Mouse (Mus musculus): ENCODE data around the gene Grm3. TPM values are rescaled to one million over a fixed set of nuclear protein-coding genes. Genes with fewer than 3 reads are reported as not detected.

Gene Grm3
- total RNA-seq, 1 experiment from 2014 or later = not detected

- ATAC-seq (replicated peaks; ENCODE audit: low read depth, poor library complexity, severe bottlenecking) = no peak
Observed at GRCm38 (mm10) chr5:9627220-9627619, 97.8 kb downstream of the Grm3 start.

- ATAC-seq (replicated peaks; ENCODE audit: low read depth, poor library complexity, severe bottlenecking) = no peak
Observed at GRCm38 (mm10) chr5:9624396-9624795, 100.6 kb downstream of the Grm3 start.

GRCm38 (mm10) chr5:9623095-9623459 is 101.9 kb downstream of the Grm3 start:
- ATAC-seq (replicated peaks; ENCODE audit: low read depth, poor library complexity, severe bottlenecking) = no peak

- ATAC-seq (replicated peaks; ENCODE audit: low read depth, poor library complexity, severe bottlenecking) = no peak
Observed at GRCm38 (mm10) chr5:9622264-9623094, 102.5 kb downstream of the Grm3 start.

- ATAC-seq (replicated peaks; ENCODE audit: low read depth, poor library complexity, severe bottlenecking) = no peak
Observed at GRCm38 (mm10) chr5:9621417-9622067, 103.4 kb downstream of the Grm3 start.

- ATAC-seq (replicated peaks; ENCODE audit: low read depth, poor library complexity, severe bottlenecking) = no peak
Observed at GRCm38 (mm10) chr5:9579021-9579420, 145.9 kb downstream of the Grm3 start.

- no peak for ATAC-seq (replicated peaks; ENCODE audit: low read depth, poor library complexity, severe bottlenecking)
Observed at GRCm38 (mm10) chr5:9578571-9578970, 146.4 kb downstream of the Grm3 start.

- ATAC-seq (replicated peaks; ENCODE audit: low read depth, poor library complexity, severe bottlenecking) = no peak
Observed at GRCm38 (mm10) chr5:9570946-9571345, 154.0 kb downstream of the Grm3 start.

- no peak for ATAC-seq (replicated peaks; ENCODE audit: low read depth, poor library complexity, severe bottlenecking)
Observed at GRCm38 (mm10) chr5:9557706-9558105, 167.3 kb downstream of the Grm3 start.

- ATAC-seq (replicated peaks; ENCODE audit: low read depth, poor library complexity, severe bottlenecking) = no peak
Observed at GRCm38 (mm10) chr5:9540822-9541557, 184.0 kb downstream of the Grm3 start.

- no peak for ATAC-seq (replicated peaks; ENCODE audit: low read depth, poor library complexity, severe bottlenecking)
Observed at GRCm38 (mm10) chr5:9525507-9525906, 199.5 kb downstream of the Grm3 start.

GRCm38 (mm10) chr5:9511027-9511426 is 213.9 kb downstream of the Grm3 start:
- ATAC-seq (replicated peaks; ENCODE audit: low read depth, poor library complexity, severe bottlenecking) = no peak

GRCm38 (mm10) chr5:9497235-9497634 is 227.7 kb downstream of the Grm3 start:
- no peak for ATAC-seq (replicated peaks; ENCODE audit: low read depth, poor library complexity, severe bottlenecking)

- no peak for ATAC-seq (replicated peaks; ENCODE audit: low read depth, poor library complexity, severe bottlenecking)
Observed at GRCm38 (mm10) chr5:9495456-9495855, 229.5 kb downstream of the Grm3 start.

GRCm38 (mm10) chr5:9477587-9477986 is 247.4 kb downstream of the Grm3 start:
- ATAC-seq (replicated peaks; ENCODE audit: low read depth, poor library complexity, severe bottlenecking) = no peak

GRCm38 (mm10) chr5:9453298-9453697 is 271.7 kb downstream of the Grm3 start:
- ATAC-seq (replicated peaks; ENCODE audit: low read depth, poor library complexity, severe bottlenecking) = no peak

- no peak for ATAC-seq (replicated peaks; ENCODE audit: low read depth, poor library complexity, severe bottlenecking)
Observed at GRCm38 (mm10) chr5:9449570-9449969, 275.4 kb downstream of the Grm3 start.

GRCm38 (mm10) chr5:9448931-9449330 is 276.0 kb downstream of the Grm3 start:
- no peak for ATAC-seq (replicated peaks; ENCODE audit: low read depth, poor library complexity, severe bottlenecking)

- peak; percentile 71 for ATAC-seq (replicated peaks; ENCODE audit: low read depth, poor library complexity, severe bottlenecking)
Observed at GRCm38 (mm10) chr5:9446146-9446545, 278.8 kb downstream of the Grm3 start.
